Mouse (Mus musculus): ENCODE measurements around the gene Vmn1r84. TPM values are rescaled to one million over a fixed set of nuclear protein-coding genes. Genes with fewer than 3 reads are reported as not detected.

Gene Vmn1r84
- total RNA-seq (2023; ENCODE audit: inconsistent age) = not detected in 4 replicates

DNA sequence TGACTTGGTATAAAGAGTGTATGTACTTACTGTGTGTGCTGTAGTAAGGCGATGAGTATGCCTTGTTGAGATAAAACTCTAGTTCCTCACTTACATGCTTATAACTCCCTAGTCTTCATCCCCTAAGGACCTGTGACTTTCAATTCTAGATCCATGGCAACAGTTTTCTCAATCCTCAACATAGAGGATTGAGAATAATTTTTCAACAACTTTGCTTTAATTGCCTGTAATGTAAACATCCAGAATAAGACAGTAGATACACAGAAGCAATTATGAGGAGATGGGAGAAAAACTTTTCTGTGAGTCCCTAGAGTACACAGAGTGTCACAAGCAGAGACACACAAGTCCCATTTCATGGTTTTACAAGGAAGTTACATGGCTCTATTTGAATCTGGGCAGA is at the start of gene Vmn1r84:
Vmn1r84 (minus strand) TSS at position 101 of the 400 bp plus-strand sequence.

DNA sequence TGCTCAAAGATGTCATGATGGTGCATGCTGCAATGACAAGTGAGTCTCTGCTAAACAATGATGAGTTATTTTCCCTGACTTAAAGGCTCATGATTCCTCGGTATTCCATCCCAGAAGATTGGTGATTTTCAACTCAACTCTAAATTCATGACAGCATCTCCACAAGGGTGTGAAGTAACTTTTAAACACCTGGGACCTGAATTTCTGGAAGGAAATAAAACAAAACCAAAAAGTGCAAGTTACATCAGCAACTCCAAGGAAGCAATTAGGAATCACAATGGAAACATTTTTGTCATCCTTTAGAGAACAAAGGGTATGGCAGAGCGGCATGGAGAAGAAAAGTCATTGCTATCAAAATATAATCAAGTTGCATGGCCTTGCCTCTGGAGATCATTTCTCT is 39.7 kb downstream of the Vmn1r84 start, which contains the start of gene Vmn1r83:
Vmn1r83 (minus strand) TSS at position 101 of the 400 bp plus-strand sequence.

Other genes starting within 250 kb of the Vmn1r84 start
- not detected in 4 replicates for gene Vmn1r78, start 219.0 kb downstream of the Vmn1r84 start, total RNA-seq (2023; ENCODE audit: inconsistent age)
- not detected in 4 replicates for gene Vmn1r79, start 198.0 kb downstream of the Vmn1r84 start, total RNA-seq (2023; ENCODE audit: inconsistent age)
- gene Vmn1r80, start 180.0 kb downstream of the Vmn1r84 start, total RNA-seq (2023; ENCODE audit: inconsistent age) = not detected in 4 replicates
- not detected in 4 replicates for gene Vmn1r81, start 101.0 kb downstream of the Vmn1r84 start, total RNA-seq (2023; ENCODE audit: inconsistent age)
- gene Vmn1r82, start 68.8 kb downstream of the Vmn1r84 start, total RNA-seq (2023; ENCODE audit: inconsistent age) = not detected in 4 replicates
- not detected in 4 replicates for gene Vmn1r83, start 39.8 kb downstream of the Vmn1r84 start, total RNA-seq (2023; ENCODE audit: inconsistent age)
- 1.5 to 2.9 TPM (median 2.3 TPM) in 4 replicates for gene Zfp551, start 53.5 kb upstream of the Vmn1r84 start, total RNA-seq (2023; ENCODE audit: inconsistent age)
- 6.2 to 7.5 TPM (median 7.4 TPM) in 4 replicates for gene Zfp606, start 109.0 kb upstream of the Vmn1r84 start, total RNA-seq (2023; ENCODE audit: inconsistent age)
- gene 2900092C05Rik, start 143.2 kb upstream of the Vmn1r84 start, total RNA-seq (2023; ENCODE audit: inconsistent age) = not detected in 4 replicates
- 0.03 to 0.12 TPM (median 0.06 TPM) in 3 of 4 replicates, not detected in the other for gene Vmn2r53, start 239.5 kb upstream of the Vmn1r84 start, total RNA-seq (2023; ENCODE audit: inconsistent age)